Mouse (Mus musculus): ENCODE data around the gene Nhsl1.

DNA sequence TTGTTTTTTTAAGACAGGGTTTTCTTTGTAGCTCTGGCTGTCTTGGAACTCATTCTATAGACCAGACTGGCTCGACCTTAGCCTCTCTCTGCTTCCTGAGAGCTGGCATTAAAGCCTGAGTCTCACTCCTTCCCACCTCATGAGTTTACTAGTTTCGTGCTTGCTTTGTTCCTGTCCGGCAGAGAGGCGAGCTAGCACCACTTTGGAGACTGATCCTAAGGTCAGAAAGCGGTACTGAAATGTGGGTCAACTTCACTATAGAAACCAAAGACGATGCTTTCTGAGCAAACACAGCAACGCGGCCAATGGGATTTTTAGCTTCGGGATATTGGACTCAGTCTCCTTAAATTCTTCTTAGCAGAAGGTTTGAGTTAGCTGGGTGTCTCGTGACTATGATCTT, 1.3 kb upstream of the Nhsl1 start:
- TF ChIP-seq CTCF (IDR thresholded peaks at IDR 0.05; ENCODE audit: control insufficient read depth, insufficient read depth, insufficient replicate concordance, low read depth, low read length): no peak
- TF ChIP-seq POLR2A (IDR thresholded peaks at IDR 0.05; ENCODE audit: control insufficient read depth, low read depth, low read length): no peak

All from testis, adult 2 months (tissue).